Mouse (Mus musculus): ENCODE results near the gene Stx1b. TPM values are rescaled to one million over a fixed set of nuclear protein-coding genes. Genes with fewer than 3 reads are reported as not detected.
"Not testable (repeated sequence)": the region's sequence is repeated elsewhere in the genome, so short reads cannot be mapped to it uniquely, and the experiment has no call there.

Gene Stx1b
- total and polyA plus RNA-seq, 2 experiments from 2014 or later = 72.7 to 76.3 TPM

DNA sequence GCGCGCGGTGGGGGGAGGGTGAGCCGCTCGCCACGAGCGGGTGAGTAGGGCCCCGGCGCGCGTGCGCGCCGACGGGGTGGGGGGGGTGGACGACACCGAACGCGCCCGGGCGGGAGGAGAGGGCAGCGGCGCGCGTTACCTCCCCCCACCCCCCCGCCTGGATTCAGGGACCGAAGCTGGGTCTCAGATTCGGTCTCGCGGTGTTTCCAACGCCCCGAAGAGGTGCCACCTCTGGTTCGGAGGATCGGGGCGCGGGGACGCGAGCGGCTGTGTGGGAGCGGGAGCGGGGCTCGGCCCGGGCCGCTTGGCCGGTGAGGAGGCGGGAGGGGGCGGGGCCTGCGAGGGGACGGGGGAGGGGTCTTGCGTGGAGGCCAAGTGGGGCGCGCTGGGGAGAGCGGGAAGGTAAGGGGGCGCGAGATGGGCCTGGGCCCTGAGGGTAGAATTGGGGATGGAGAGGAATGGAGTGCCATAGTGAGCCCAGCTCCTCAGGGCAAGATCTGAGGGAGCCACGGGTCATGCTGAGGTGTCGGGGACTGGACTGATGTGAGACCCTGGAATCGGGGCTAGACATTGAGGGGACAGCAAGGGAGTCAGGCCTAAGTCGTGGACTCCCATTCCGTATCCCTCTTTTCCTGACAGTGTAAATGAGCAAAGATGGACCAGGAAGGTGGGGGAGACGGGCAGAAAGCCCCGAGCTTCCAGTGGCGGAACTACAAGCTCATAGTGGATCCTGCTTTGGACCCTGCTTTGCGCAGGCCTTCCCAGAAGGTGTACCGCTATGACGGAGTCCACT, 46.7 kb downstream of the Stx1b start:
- WGBS = 2% methylated on average over 52 of the region's 66 CpGs
- peak; percentile 15 for DNase-seq (ENCODE audit: low spot score)

DNA sequence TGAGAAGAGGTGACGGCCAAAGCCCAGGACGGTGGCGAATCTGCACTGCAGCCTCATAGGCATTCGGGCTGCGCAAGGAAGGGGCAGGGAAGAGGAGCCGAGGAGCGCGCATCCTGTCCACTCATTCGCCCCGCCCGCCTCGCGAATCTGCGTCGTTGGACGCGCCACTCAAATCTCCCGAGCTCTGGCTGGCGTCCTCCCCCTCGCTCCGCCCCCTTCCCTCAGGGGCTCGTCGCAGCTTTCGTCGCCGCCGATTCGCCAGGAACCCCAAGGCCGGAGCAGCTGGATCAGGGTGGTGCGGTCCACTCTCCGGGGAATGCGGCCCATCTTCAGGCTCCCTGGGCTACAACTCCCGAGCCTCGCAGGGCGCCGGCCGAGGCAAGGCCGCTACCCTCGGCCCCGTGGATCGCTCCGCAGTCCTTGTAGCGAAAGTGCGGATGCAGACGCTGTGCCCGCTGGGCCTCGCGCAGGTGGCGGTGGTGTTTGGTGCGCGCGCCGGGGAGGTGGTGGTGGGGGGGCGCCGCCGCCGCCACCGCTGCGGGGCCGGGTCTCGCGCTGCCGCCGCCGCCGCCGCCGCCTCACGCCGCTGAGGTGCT, 47.4 kb downstream of the Stx1b start:
- H3K4me2 ChIP-seq (ENCODE audit: low read depth, low read length) = peak overlapping the region; percentile 76
- H3K27me3 ChIP-seq (ENCODE audit: insufficient read depth, low read length) = no peaks in the 10 kb centered on the region
- ATAC-seq (peak; percentile 93), DNase-seq (ENCODE audit: low spot score) (peak; percentile 98)
- H3K27ac ChIP-seq = peak overlapping the region; percentile 88
- H3K9me3 ChIP-seq (ENCODE audit: low read length) = no peaks in the 10 kb centered on the region
- peaks cover 24% of the 10 kb centered on the region for H3K36me3 ChIP-seq (ENCODE audit: insufficient read depth, low read length)
- peak overlapping the region; percentile 68 for H3K4me3 ChIP-seq (ENCODE audit: low read length)
- H3K9ac ChIP-seq (replicated peaks; ENCODE audit: low read length) = peak overlapping the region; percentile 84
- WGBS = 1% methylated on average over 49 of the region's 70 CpGs
- no peak for TF ChIP-seq CTCF (IDR thresholded peaks at IDR 0.05; ENCODE audit: low read depth)
- H3K4me1 ChIP-seq (ENCODE audit: insufficient read depth, low read length) = 0 out of 2 replicates have a peak, but pooled peaks cover 3% of the 10 kb centered on the region

More for the DNA sequence above, 46.7 kb downstream of the Stx1b start:
- peak overlapping the region; percentile 84 for H3K9ac ChIP-seq (replicated peaks; ENCODE audit: low read length)
- peak; percentile 61 for ATAC-seq
- H3K4me3 ChIP-seq (ENCODE audit: low read length) = peak overlapping the region; percentile 68
- peak overlapping the region; percentile 76 for H3K4me2 ChIP-seq (ENCODE audit: low read depth, low read length)
- H3K9me3 ChIP-seq (ENCODE audit: low read length) = no peaks in the 10 kb centered on the region
- H3K4me1 ChIP-seq (ENCODE audit: insufficient read depth, low read length) = 0 out of 2 replicates have a peak, but pooled peaks cover 3% of the 10 kb centered on the region
- H3K36me3 ChIP-seq (ENCODE audit: insufficient read depth, low read length) = peaks cover 31% of the 10 kb centered on the region
- TF ChIP-seq CTCF (IDR thresholded peaks at IDR 0.05; ENCODE audit: low read depth) = 0 out of 2 replicates have a peak, but pooled peaks have one; percentile 9
- H3K27me3 ChIP-seq (ENCODE audit: insufficient read depth, low read length) = no peaks in the 10 kb centered on the region
- H3K27ac ChIP-seq = peak overlapping the region; percentile 88

DNA sequence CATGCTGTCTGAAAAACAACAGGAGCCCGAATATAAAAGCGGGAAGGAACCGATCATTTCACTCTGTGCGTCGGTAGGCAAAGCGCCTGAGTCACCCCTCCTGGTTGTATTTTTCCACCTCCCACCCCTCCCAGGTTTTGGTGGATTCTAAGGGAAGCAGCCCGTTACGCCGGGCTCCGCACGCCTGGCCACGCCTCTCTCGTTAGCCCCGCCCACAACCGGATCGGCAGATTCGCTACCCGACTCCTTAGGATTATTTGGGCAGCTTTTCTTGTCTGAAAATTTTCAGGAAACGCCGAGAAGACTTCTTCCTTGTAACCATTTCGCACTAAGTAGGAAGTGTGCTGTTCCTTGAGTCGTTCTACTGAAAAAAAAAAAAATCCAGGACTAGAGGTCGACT, 47.9 kb downstream of the Stx1b start, which contains the start of gene Setd1a:
Setd1a (plus strand) TSS at position 245 of the 400 bp plus-strand sequence.
- no peak for TF ChIP-seq CTCF (IDR thresholded peaks at IDR 0.05; ENCODE audit: low read depth)
- ATAC-seq (peak; percentile 73), DNase-seq (ENCODE audit: low spot score) (peak; percentile 93)
- Histone ChIP-seq H3K27ac (peak within 1 kb of the TSS; percentile 88), H3K4me3 (ENCODE audit: low read length) (peak within 1 kb of the TSS; percentile 68), H3K9me3 (ENCODE audit: low read length) (no peaks in the 10 kb centered on the region), H3K4me2 (ENCODE audit: low read depth, low read length) (peak within 1 kb of the TSS; percentile 76), H3K4me1 (ENCODE audit: insufficient read depth, low read length) (0 out of 2 replicates have a peak, but pooled peaks cover 3% of the 10 kb centered on the region), H3K9ac (replicated peaks; ENCODE audit: low read length) (peak within 1 kb of the TSS; percentile 84), H3K36me3 (ENCODE audit: insufficient read depth, low read length) (peaks cover 19% of the 10 kb centered on the region), H3K27me3 (ENCODE audit: insufficient read depth, low read length) (no peaks in the 10 kb centered on the region)
- WGBS = under 1% methylated on average over 23 of the region's 23 CpGs

DNA sequence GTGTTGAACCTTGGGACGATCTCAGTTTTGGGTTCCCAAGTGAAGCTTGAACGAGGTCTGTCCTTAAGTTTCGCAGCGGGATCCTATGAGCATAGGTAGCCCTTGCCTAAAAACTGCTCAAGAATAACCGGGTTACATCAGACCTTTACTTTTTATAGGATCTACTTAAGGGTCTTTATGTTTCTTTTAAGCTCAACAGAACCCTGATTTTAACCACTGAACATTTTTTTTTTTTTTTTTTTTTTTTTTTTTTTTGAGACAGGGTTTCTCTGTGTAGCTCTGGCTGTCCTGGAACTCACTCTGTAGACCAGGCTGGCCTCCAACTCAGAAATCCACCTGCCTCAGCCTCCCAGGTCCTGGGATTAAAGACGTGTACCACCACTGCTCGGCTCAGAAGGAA, 48.5 kb downstream of the Stx1b start:
- Histone ChIP-seq H3K9ac (replicated peaks; ENCODE audit: low read length) (peak overlapping the region; percentile 84; the same call in 1 of the 2 replicates), H3K4me2 (ENCODE audit: low read depth, low read length) (peak overlapping the region; percentile 76), H3K27ac (peak overlapping the region; percentile 88), H3K36me3 (ENCODE audit: insufficient read depth, low read length) (peaks cover 14% of the 10 kb centered on the region), H3K4me3 (ENCODE audit: low read length) (peak overlapping the region; percentile 68)
- H3K9me3 ChIP-seq (ENCODE audit: low read length); DNase-seq (ENCODE audit: low spot score); H3K4me1 ChIP-seq (ENCODE audit: insufficient read depth, low read length); ATAC-seq; H3K27me3 ChIP-seq (ENCODE audit: insufficient read depth, low read length): not testable (repeated sequence)
- WGBS = 71% methylated on average over 7 of the region's 7 CpGs

DNA sequence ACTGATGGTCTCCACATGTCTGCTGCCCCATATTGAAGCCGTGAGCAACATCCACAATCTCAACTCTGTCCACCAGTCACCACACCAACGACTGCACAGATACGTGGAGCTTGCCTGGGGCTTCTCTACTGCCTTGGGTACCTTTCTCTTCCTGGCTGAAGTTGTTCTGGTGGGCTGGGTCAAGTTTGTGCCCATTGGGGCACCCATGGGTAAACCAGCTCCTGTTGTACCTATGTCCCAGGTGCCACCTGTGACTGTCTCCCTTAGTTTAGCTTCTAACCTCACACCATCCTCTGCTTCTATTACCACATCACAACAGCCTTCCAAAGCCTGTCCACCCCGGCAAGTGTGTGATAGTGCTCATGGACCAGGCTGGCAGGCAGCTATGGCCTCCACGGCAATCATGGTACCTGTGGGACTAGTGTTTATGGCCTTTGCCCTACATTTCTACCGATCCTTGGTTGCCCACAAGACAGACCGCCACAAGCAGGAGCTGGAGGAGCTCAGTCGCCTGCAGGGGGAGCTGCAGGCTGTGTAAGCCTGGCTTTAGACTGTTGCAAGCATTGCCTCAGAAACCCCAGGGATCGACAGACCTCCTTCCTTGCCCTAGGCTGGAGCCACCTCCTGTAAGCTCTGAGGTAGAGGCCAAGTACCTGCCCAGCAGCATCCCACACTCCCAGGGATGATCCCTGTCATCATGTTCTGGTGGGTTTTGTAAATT, 50.5 kb downstream of the Stx1b start:
- H3K27me3 ChIP-seq (ENCODE audit: insufficient read depth, low read length) = no peaks in the 10 kb centered on the region
- H3K9me3 ChIP-seq (ENCODE audit: low read length) = no peaks in the 10 kb centered on the region
- H3K4me3 ChIP-seq (ENCODE audit: low read length) = no peak overlapping the region
- no peak overlapping the region for H3K4me2 ChIP-seq (ENCODE audit: low read depth, low read length)
- peak; percentile 80 for TF ChIP-seq CTCF (IDR thresholded peaks at IDR 0.05; ENCODE audit: low read depth)
- H3K4me1 ChIP-seq (ENCODE audit: insufficient read depth, low read length) = peaks cover 9% of the 10 kb centered on the region; the same call in 1 of the 2 replicates
- H3K27ac ChIP-seq = no peak overlapping the region
- 38% methylated on average over 9 of the region's 9 CpGs for WGBS
- H3K9ac ChIP-seq (replicated peaks; ENCODE audit: low read length) = no peak overlapping the region
- peak; percentile 81 for DNase-seq (ENCODE audit: low spot score)
- H3K36me3 ChIP-seq (ENCODE audit: insufficient read depth, low read length) = peaks cover 2% of the 10 kb centered on the region; the same call in 1 of the 2 replicates
- ATAC-seq = no peak

DNA sequence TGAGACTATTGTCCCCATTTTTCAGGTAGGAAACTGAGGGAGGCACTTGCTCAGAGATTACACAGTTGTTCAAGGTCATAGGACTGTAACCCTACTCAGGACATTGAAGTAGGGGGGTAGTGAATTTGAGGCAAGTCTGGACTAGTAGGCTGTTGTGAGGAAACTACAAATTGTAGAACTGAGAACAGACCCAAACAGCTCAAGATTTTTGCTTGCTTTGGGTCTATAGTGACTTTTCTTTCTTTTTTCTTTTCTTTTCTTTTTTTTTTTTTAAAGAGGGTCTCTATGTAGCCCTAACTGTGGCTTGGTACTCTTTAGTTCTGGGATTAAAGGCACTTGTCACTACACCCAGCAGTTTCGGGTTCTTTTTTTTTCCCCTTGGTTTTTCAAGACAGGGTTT, 51.8 kb downstream of the Stx1b start:
- H3K36me3 ChIP-seq (ENCODE audit: insufficient read depth, low read length) = peaks cover 5% of the 10 kb centered on the region; the same call in 1 of the 2 replicates
- no peak overlapping the region for H3K9ac ChIP-seq (replicated peaks; ENCODE audit: low read length)
- H3K9me3 ChIP-seq (ENCODE audit: low read length) = no peaks in the 10 kb centered on the region
- peaks cover 6% of the 10 kb centered on the region for H3K4me1 ChIP-seq (ENCODE audit: insufficient read depth, low read length)
- no peak overlapping the region for H3K4me3 ChIP-seq (ENCODE audit: low read length)
- no peak overlapping the region for H3K4me2 ChIP-seq (ENCODE audit: low read depth, low read length)
- no peak for TF ChIP-seq CTCF (IDR thresholded peaks at IDR 0.05; ENCODE audit: low read depth)
- ATAC-seq (no peak), DNase-seq (ENCODE audit: low spot score) (no peak)
- H3K27ac ChIP-seq = no peak overlapping the region
- 90% methylated on average over 1 of the region's 1 CpGs for WGBS
- H3K27me3 ChIP-seq (ENCODE audit: insufficient read depth, low read length) = no peaks in the 10 kb centered on the region

Measured in hindbrain, postnatal 0 days (tissue).